Mouse (Mus musculus) liver, embryonic 14.5 days (tissue): ENCODE results near the gene Ccdc59. TPM values are rescaled to one million over a fixed set of nuclear protein-coding genes. Genes with fewer than 3 reads are reported as not detected.

Source experiments
- ATAC-seq: fragments of 200-750 bp; cut with Nextera tagmentation; 2 replicates; pipeline ENCODE4 v1.8.0; 2017; ENCODE audit warnings: moderate number of reproducible peaks, mild to moderate bottlenecking, moderate library complexity; ENCODE audit not compliant: insufficient read depth
- DNase-seq, 3 experiments: peaks; one replicate each; pipeline ENCODE4 v3.0.0-alpha.2; 2012 to 2013; ENCODE audit warnings: low read depth in 3 of 3, low spot score in 3 of 3
- H3K27ac ChIP-seq: fragments of 300-500 bp; sonication (generic); 2 replicates; pipeline ENCODE4 v1.5.1; 2014; ENCODE audit warnings: moderate library complexity, mild to moderate bottlenecking, control low read depth, inconsistent platforms
- H3K27me3 ChIP-seq: fragments of 300-500 bp; sonication (generic); 2 replicates; pipeline ENCODE4 v1.6.1; 2014; ENCODE audit warnings: mild to moderate bottlenecking, low read length, moderate library complexity; ENCODE audit not compliant: control insufficient read depth, insufficient read depth
- H3K36me3 ChIP-seq: fragments of 300-500 bp; sonication (generic); replicated peaks from 2 replicates; pipeline ENCODE4 v1.6.1; 2014; ENCODE audit warnings: low read depth; ENCODE audit not compliant: control insufficient read depth, insufficient read depth
- H3K4me1 ChIP-seq, 2 experiments: fragments of 200-500 bp in 1 of 2; fragments of 300-500 bp in 1 of 2; sonication (generic) in 1 of 2; replicated peaks; 2 replicates each; pipeline ENCODE4 v1.6.1; 2012 to 2014; ENCODE audit warnings: antibody characterized with exemption in 1 of 2, inconsistent platforms in 1 of 2, low read length in 1 of 2; ENCODE audit not compliant: control insufficient read depth in 2 of 2, insufficient read depth in 2 of 2
- H3K4me2 ChIP-seq: fragments of 300-500 bp; sonication (generic); 2 replicates; pipeline ENCODE4 v1.6.1; 2014; ENCODE audit warnings: low read depth, mild to moderate bottlenecking, control low read depth, moderate library complexity
- H3K4me3 ChIP-seq, 2 experiments: fragments of 200-500 bp in 1 of 2; fragments of 300-500 bp in 1 of 2; sonication (generic) in 1 of 2; 2 replicates each; pipeline ENCODE4 v1.5.1; 2012 to 2014; ENCODE audit warnings: low read depth in 2 of 2, low read length in 2 of 2, mild to moderate bottlenecking in 2 of 2, control low read depth in 1 of 2, inconsistent platforms in 1 of 2, moderate library complexity in 1 of 2; ENCODE audit not compliant: insufficient read depth in 1 of 2
- H3K9ac ChIP-seq: fragments of 300-500 bp; sonication (generic); replicated peaks from 2 replicates; pipeline ENCODE4 v1.6.1; 2014; ENCODE audit warnings: mild to moderate bottlenecking, control low read depth, moderate library complexity
- H3K9me3 ChIP-seq: fragments of 300-500 bp; sonication (generic); 2 replicates; pipeline ENCODE4 v1.6.1; 2016; ENCODE audit warnings: low read length, mixed read lengths; ENCODE audit not compliant: control insufficient read depth
- CTCF ChIP-seq: IDR thresholded peaks from 2 replicates; pipeline ENCODE4 v1.5.1; 2016; ENCODE audit warnings: antibody characterized with exemption, low read depth, control low read depth
- EP300 ChIP-seq: IDR thresholded peaks from 2 replicates; pipeline ENCODE4 v1.6.1; 2016; ENCODE audit warnings: antibody characterized with exemption, low read depth
- WGBS: fragments of 180-500 bp; shearing (Covaris S2); extraction: QIAGEN DNeasy Blood & Tissue Kit; methylation state at CpG from one replicate; pipeline ENCODE4 v1.1.7; 2014; ENCODE audit not compliant: insufficient replicate concordance; 5-methylcytosine and 5-hydroxymethylcytosine counted together
- polyA plus RNA-seq, 2 experiments: library from polyadenylated mRNA; depleted of rRNA in 1 of 2; stranded (reverse) in 1 of 2; unstranded in 1 of 2; fragments of >200 nt; fragmentation: Nextera tagmentation in 1 of 2; extraction: Ambion mirVana in 1 of 2; gene quantifications; 2 replicates each; pipeline versions ENCODE4 v1.2.1 to v1.2.3; 2012 to 2014

Gene Ccdc59
- polyA plus RNA-seq, 2 experiments: 9.4 to 21.3 TPM

DNA sequence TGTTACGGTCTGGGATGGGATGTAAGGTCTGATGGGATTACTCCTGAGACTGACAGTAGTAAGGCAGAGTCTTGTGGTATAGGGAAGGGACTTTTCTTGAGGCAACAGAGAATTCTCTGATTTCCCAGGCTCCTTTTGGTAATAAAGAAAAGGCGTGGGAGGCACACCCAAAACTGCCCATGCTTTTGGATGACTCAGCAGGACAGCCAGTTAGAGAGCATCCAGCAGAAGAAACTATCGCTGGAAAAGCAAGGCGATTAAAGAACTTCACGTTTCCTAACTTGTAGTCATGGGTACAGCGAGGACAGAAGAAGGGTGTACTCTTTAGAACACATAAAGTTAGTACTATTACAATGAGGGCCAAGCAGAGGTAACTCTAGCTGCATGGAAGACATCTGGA, 38.7 kb upstream of the Ccdc59 start:
- Histone ChIP-seq H3K9ac (no peak overlapping the region), H3K4me3 (no peak overlapping the region), H3K36me3 (no peaks in the 10 kb centered on the region), H3K27me3 (no peaks in the 10 kb centered on the region), H3K9me3 (no peaks in the 10 kb centered on the region), H3K4me2 (no peak overlapping the region), H3K4me1 (peaks cover 0 to 3% of the 10 kb centered on the region in 2 experiments; a peak in 1 of 4 replicates), H3K27ac (no peak overlapping the region)
- ATAC-seq: no peak
- DNase-seq: no peak
- WGBS: 64% methylated on average over 6 of the region's 6 CpGs
- no peak for TF ChIP-seq EP300
- TF ChIP-seq CTCF: no peak

DNA sequence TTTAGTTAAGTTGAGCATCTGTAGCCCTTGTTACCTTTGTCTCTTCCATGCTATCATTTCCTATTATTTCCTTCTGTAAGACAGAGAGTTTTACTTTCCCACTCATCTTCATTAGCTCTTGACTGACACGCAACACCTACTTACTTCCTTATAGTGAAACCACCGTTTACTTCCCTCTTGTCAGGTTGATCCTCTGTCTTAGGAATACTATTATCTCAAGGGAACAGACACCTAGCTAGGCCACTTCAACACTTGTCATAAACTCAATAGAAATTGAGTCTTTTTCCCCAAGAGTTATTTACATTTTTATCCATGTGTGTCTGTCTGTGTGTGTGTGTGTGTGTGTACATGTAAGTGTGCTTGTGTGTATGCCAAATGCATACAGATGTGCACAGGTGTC, 37.4 kb upstream of the Ccdc59 start:
- ATAC-seq: no peak
- Histone ChIP-seq H3K27ac (no peak overlapping the region), H3K4me3 (no peak overlapping the region), H3K27me3 (no peaks in the 10 kb centered on the region), H3K9ac (no peak overlapping the region), H3K4me2 (no peak overlapping the region), H3K9me3 (no peaks in the 10 kb centered on the region), H3K36me3 (no peaks in the 10 kb centered on the region), H3K4me1 (peaks cover 0 to 3% of the 10 kb centered on the region in 2 experiments; a peak in 1 of 4 replicates)
- DNase-seq: no peak
- TF ChIP-seq CTCF: no peak
- 40% methylated on average over 2 of the region's 2 CpGs for WGBS

DNA sequence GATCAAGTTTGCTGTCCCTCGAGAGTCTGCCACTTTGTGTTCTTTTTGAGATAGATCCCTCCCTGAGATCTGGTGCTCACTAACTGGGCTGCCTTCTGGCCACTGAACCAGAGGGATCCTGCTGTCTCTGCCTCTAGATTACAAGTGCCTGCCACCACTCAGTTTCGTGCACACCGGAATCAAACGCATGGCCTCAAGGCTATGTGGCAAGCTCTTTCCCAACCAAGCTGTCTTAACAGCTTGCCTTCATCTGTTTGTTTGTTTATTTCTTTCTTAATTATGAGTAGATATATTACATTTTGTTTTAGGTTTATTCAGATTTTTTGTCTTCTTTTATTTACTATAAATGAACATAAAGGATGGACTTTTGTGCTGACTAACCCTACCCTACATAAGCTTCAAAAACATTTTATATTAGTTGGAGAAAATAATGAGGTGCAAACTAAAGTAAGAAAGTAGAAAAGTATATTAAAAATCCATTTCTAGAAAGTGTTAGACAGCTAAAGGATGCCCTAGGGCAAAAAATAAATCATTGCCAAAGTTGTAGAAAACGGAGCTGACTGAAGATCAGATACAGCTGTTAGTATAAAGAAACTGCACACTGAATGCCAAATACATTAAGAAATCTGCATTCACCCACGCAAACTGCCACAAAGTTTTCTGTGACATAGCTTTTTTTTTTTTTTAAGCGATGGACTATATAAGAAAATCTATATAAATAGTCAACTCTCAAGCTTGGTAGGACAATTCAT, 34.4 kb upstream of the Ccdc59 start:
- ATAC-seq (no peak), DNase-seq (no peak)
- TF ChIP-seq CTCF: no peak
- TF ChIP-seq EP300: no peak
- H3K27ac ChIP-seq: no peak overlapping the region
- H3K4me3 ChIP-seq: no peak overlapping the region
- 75% methylated on average over 7 of the region's 7 CpGs for WGBS
- H3K36me3 ChIP-seq: no peaks in the 10 kb centered on the region
- H3K9me3 ChIP-seq: no peaks in the 10 kb centered on the region
- H3K9ac ChIP-seq: no peak overlapping the region
- H3K4me2 ChIP-seq: no peak overlapping the region
- H3K27me3 ChIP-seq: no peaks in the 10 kb centered on the region
- peaks cover 0 to 3% of the 10 kb centered on the region in 2 experiments; a peak in 1 of 4 replicates for H3K4me1 ChIP-seq

DNA sequence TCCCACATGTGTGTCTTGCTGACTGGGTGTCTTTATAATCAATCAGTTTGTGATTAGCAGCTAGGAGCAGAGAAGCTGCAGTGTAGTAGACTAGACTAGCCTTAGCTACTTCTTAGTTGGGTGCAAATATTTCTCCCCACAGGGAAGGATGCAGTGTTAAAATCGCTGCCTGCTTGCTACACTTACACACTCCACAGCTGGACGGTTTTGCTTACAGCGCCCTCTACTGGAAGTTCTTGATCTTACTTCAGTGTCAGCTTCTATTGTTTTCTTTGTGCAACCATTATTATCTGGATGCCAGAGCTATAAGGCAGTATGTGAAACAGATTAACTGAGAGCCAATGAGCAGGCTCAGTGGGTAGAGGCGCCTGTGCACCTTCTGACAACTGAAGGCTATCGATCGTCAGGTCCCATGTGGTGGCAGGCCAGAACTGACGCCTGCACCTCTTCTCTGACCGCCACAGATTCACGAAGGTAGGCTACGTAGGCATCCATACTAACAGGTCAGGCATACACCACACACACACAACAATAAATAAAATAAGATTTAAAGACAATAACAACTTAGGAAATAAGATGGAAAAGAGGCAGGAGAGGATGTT, 6.1 kb upstream of the Ccdc59 start:
- no peak overlapping the region for H3K9ac ChIP-seq
- H3K27me3 ChIP-seq: no peaks in the 10 kb centered on the region
- ATAC-seq (peak; percentile 48; the same call in 1 of the 2 replicates), DNase-seq (peak in 2 of 3 experiments; percentile 10 to 24)
- H3K27ac ChIP-seq: no peak overlapping the region
- no peaks in the 10 kb centered on the region for H3K4me1 ChIP-seq
- WGBS: 60% methylated on average over 10 of the region's 10 CpGs
- no peak overlapping the region for H3K4me2 ChIP-seq
- no peaks in the 10 kb centered on the region for H3K36me3 ChIP-seq
- no peaks in the 10 kb centered on the region for H3K9me3 ChIP-seq
- TF ChIP-seq CTCF (peak; percentile 62), EP300 (no peak)
- no peak overlapping the region for H3K4me3 ChIP-seq

DNA sequence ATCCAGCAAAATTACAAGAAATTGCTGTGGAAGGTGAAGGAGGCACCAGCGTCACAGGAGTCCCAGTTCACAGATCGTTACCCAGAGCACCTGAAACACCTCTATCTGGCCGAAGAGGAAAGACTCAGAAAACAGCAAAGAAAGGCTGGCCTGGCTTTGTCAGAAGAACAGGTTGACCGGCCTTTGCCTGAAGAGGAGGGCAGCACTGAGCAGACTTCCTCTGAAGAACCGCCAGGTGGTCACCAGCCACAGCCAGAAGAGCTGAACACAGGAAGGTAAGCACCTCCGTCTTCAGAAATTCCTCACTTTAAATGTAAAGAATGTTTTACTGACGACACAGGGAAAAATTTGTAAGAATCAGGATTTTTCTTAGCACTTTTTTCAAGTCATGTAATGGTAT, 1.7 kb downstream of the Ccdc59 start:
- TF ChIP-seq CTCF (0 out of 2 replicates have a peak, but pooled peaks have one; percentile 15), EP300 (no peak)
- H3K36me3 ChIP-seq: peaks cover 30% of the 10 kb centered on the region
- H3K9me3 ChIP-seq: no peaks in the 10 kb centered on the region
- H3K4me1 ChIP-seq: peaks cover 0 to 3% of the 10 kb centered on the region in 2 experiments; a peak in 2 of 4 replicates
- peak overlapping the region in 1 of 2 experiments; percentile 77; a peak in 2 of 4 replicates for H3K4me3 ChIP-seq
- no peaks in the 10 kb centered on the region for H3K27me3 ChIP-seq
- H3K27ac ChIP-seq: no peak overlapping the region
- DNase-seq (no peak), ATAC-seq (no peak)
- H3K9ac ChIP-seq: no peak overlapping the region
- H3K4me2 ChIP-seq: peak overlapping the region; percentile 86
- WGBS: 69% methylated on average over 7 of the region's 7 CpGs
